Mouse (Mus musculus) embryonic stem cell, embryonic (primary cell): Measurements from ENCODE around the gene Mkln1.

Source experiments
- CTCF ChIA-PET, 4 experiments: fragments of 300-600 bp in 2 of 4; fragments of 350-600 bp in 2 of 4; sonication (Branson Sonifier 250); formaldehyde crosslinking; loops; one replicate each; lab custom pipeline; 2022; ENCODE audit warnings: inconsistent platforms in 2 of 4; lab: Charles Lee
- POLR2A ChIA-PET, 4 experiments: fragments of 300-600 bp in 2 of 4; fragments of 350-600 bp in 2 of 4; sonication (Branson Sonifier 250); formaldehyde crosslinking; loops; one replicate each; lab custom pipeline; 2022; ENCODE audit warnings: antibody characterized with exemption in 4 of 4, inconsistent platforms in 1 of 4; lab: Charles Lee

The Mkln1 gene

DNA sequence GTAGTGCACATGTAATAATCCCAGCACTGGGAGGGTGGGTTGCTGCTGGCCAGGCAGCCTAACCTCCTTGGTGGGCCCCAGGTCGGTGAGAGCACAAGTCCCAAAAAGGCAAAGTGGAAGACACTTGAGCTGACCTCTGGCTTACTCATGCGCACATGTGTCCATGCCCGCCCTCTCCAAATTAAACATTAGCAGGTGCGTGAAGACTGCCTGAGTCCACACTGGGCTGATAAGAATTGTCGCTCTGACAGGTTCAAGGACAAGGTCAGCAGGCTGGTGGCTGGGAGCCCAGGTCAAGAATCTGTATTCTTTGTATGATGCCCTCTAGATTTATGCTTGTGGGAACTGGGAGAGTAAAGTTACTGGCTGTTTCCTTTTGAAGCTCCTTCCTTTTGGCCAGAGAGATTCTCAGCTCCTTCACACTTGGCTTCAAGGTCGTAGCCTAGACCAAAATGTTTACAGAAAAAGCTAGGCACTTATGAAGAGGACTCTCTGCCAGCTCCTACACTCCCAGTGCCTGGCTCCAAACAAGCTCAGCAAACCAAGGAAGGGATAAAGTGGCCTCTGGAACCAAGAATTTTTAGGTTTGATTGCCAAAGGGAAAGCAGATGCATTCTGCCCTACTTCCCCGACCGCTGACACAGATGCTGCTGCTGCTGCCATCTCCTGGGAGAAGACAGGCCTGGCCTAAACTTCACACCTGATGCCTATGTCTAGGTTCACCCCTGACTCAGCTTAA is 8.1 kb upstream of the Mkln1 start:
- POLR2A ChIA-PET, result interaction anchor here (0.6 to 2.8 kb wide), 15 partner anchors 8 to 272 kb away, joined by 3 to 13 read pairs (median 4); partner anchors contain the start of gene Mkln1 (in 2 of the 4)

DNA sequence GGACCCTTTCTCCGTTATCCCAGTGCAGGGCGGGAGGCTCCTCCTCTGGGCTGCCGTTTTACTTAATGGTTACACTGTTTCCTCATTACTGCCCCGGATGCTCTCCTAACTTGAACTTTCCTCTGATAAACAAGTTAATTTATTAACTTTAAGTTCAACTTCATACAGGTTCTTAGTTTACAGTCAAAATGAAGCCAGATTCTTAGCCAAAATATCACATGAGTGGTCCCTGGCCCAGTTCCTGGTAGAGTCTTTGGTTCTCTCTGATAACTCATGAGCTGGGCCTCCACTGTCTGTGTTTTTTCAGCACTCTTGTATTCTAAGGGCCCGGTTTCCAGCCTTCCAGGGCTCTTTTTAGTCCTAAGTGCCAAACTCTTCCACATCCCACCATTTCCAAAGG is 5.7 kb upstream of the Mkln1 start:
- CTCF ChIA-PET, result no interaction called here
- POLR2A ChIA-PET, result interaction anchor here in 2 of 4 experiments (0.6 to 1.3 kb wide), 3 partner anchors 21 to 159 kb away, joined by 3 read pairs; no protein-coding TSS in a partner anchor

More for the DNA sequence above, 8.1 kb upstream of the Mkln1 start:
- CTCF ChIA-PET, result interaction anchor here in 2 of 4 experiments (0.6 to 2.1 kb wide), 6 partner anchors 14 to 917 kb away, joined by 3 to 10 read pairs (median 3); no protein-coding TSS in a partner anchor

DNA sequence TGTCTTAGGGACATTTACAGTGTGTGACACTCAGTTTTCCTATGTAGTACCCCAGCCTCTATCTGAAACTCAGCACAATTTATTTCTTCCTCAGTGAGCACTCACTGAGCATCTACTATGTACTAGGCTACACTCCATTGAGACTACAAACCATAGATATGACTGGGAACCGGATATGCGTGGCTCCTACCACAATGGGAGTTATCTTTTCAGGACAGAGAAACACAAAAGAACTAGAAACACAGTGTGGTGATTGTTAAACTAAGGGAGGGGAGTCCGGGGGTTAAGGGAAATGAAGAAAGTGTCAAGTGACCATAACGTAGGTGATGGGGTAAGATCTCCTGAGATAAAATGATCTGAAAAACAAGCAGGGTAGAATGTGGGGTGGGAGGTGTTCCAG is 2.4 kb upstream of the Mkln1 start:
- CTCF ChIA-PET, result interaction anchor here in 1 of 4 experiments (0.5 kb wide), 1 partner anchor 10 kb away, joined by 3 read pairs; no protein-coding TSS in a partner anchor
- POLR2A ChIA-PET, result interaction anchor here in 2 of 4 experiments (0.9 to 1.0 kb wide), 2 partner anchors 9 to 14 kb away, joined by 3 to 4 read pairs; no protein-coding TSS in a partner anchor

DNA sequence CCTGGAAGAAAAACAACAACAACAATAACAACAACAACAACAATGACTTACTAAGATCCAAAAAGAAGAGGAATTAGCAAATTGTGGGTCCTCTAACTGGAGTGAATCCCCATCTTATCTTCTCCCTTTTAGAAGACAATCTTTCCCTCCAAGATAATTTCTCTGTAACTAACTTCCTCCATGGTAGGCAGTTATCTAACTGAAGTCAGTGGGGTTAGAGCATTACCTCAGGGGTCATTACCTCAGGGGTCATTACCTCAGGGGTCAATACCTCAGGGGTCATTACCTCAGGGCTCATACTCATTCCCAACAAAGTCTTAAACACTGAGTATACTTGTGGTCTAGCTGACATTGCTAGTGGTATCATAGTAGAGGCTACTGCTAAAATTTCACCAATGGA is 1.2 kb upstream of the Mkln1 start:
- POLR2A ChIA-PET, result interaction anchor here in 1 of 4 experiments (0.9 to 1.5 kb wide), 3 partner anchors 13 to 177 kb away, joined by 3 to 9 read pairs (median 3); no protein-coding TSS in a partner anchor
- CTCF ChIA-PET, result interaction anchor here in 1 of 4 experiments (2.0 kb wide), 1 partner anchor 28 kb away, joined by 6 read pairs; no protein-coding TSS in a partner anchor

DNA sequence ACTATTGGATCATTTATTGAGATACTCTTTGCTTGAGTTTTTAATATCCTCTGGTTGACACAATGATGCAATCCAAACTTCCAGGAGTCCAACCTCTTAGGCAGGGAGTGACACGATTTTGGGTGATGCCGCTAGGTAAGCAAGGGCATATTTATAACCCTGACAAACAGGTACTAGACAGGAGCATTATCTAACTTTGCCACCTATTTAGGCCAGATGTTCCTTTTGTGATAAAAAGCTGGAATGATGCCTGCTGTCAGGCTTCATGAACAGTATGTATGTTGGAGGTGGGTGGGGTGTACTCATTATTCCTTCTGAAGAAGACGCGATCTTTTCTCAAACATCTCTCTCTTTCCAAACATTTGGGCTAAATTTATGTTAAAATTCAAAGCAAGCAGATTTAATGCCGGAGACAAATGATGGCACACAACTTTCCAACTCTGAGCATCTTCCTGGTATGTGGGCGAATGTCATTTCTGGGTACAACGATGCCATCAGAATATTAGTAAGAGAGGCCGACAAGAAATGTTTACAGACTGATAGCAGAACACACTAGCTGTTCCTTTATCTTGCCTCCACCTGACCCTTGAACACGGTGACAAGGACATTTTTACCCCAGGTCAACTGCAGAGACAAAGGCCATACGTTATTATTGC is 632 bp upstream of the Mkln1 start:
- POLR2A ChIA-PET, result interaction anchor here (0.6 to 3.1 kb wide), 16 partner anchors 8 to 182 kb away, joined by 3 to 27 read pairs (median 6); no protein-coding TSS in a partner anchor
- CTCF ChIA-PET, result interaction anchor here in 3 of 4 experiments (0.8 to 2.0 kb wide), 3 partner anchors 28 to 151 kb away, joined by 3 to 11 read pairs (median 6); no protein-coding TSS in a partner anchor

- CTCF ChIA-PET, result interaction anchor here in 3 of 4 experiments (0.6 to 2.0 kb wide), 4 partner anchors 30 to 900 kb away, joined by 3 to 6 read pairs (median 4); no protein-coding TSS in a partner anchor
- POLR2A ChIA-PET, result interaction anchor here (0.5 to 3.1 kb wide), 37 partner anchors 8 to 1171 kb away, joined by 3 to 27 read pairs (median 4); no protein-coding TSS in a partner anchor
Observed at GRCm38 (mm10) chr6:31399206-31399549, 643 bp downstream of the Mkln1 start.

GRCm38 (mm10) chr6:31399566-31399965 is 1.0 kb downstream of the Mkln1 start:
- ChIA-PET POLR2A (interaction anchor here (0.5 to 3.1 kb wide), 34 partner anchors 8 to 1171 kb away, joined by 3 to 27 read pairs (median 4); no protein-coding TSS in a partner anchor), CTCF (interaction anchor here in 3 of 4 experiments (0.6 to 2.0 kb wide), 3 partner anchors 30 to 901 kb away, joined by 3 to 6 read pairs (median 4); no protein-coding TSS in a partner anchor)

DNA sequence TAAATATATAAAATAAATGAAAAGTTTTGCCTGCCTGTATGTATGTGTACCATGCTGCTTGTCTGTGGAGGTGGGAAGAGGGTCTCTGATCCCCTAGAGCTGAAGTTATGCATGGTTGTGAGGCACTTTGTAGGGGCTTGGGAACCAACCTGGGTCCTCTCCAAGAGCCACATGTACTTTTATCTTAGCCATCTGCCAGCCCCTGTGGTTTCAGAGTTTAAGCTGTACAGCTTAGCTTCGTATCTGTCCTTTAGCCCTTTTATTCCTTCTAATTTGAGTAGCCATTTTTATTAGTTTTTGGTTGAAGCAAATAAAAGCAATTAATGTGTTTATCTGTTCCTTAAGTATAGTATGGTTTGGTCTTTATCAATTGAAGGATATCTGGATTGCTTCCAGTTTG is 12.5 kb downstream of the Mkln1 start:
- POLR2A ChIA-PET, result interaction anchor here in 1 of 4 experiments (0.6 to 1.0 kb wide), 2 partner anchors 14 to 123 kb away, joined by 3 to 7 read pairs; no protein-coding TSS in a partner anchor
- CTCF ChIA-PET, result no interaction called here

GRCm38 (mm10) chr6:31412487-31412886 is 14.0 kb downstream of the Mkln1 start:
- ChIA-PET POLR2A (interaction anchor here in 1 of 4 experiments (1.2 kb wide), 1 partner anchor 12 kb away, joined by 3 read pairs; no protein-coding TSS in a partner anchor), CTCF (no interaction called here)

- ChIA-PET POLR2A (interaction anchor here in 3 of 4 experiments (0.9 to 1.5 kb wide), 8 partner anchors 10 to 44 kb away, joined by 3 to 6 read pairs (median 3); partner anchors contain the start of gene Mkln1 (in 2 of the 3)), CTCF (no interaction called here)
Observed at GRCm38 (mm10) chr6:31413556-31413955, 15.0 kb downstream of the Mkln1 start.

- POLR2A ChIA-PET, result interaction anchor here in 1 of 4 experiments (1.0 to 1.5 kb wide), 3 partner anchors 15 to 44 kb away, joined by 3 to 6 read pairs (median 3); partner anchors contain the start of gene Mkln1
Observed at GRCm38 (mm10) chr6:31414303-31414702, 15.8 kb downstream of the Mkln1 start.

GRCm38 (mm10) chr6:31425428-31425827 is 26.9 kb downstream of the Mkln1 start:
- ChIA-PET CTCF (no interaction called here), POLR2A (no interaction called here)

More at GRCm38 (mm10) chr6:31414303-31414702, 15.8 kb downstream of the Mkln1 start:
- CTCF ChIA-PET, result no interaction called here

DNA sequence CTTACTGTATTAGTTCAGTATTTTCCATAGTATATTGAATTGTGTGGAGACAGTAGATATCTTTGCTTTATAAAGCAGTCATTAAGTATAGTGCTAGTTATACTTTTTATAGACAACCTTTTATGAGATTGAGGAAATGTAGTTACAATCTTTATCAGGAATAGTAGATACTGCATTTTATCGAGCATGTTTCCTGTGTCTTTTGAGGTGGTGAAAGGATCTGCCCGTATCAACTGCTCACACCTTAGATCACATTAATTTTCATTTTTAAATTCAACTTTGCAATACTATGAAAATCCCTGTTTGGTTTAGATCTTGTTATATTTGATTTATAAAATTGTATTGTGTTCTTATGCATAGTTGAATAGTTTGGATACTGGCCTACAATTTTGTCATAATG is 38.7 kb downstream of the Mkln1 start:
- POLR2A ChIA-PET, result no interaction called here
- CTCF ChIA-PET, result no interaction called here

DNA sequence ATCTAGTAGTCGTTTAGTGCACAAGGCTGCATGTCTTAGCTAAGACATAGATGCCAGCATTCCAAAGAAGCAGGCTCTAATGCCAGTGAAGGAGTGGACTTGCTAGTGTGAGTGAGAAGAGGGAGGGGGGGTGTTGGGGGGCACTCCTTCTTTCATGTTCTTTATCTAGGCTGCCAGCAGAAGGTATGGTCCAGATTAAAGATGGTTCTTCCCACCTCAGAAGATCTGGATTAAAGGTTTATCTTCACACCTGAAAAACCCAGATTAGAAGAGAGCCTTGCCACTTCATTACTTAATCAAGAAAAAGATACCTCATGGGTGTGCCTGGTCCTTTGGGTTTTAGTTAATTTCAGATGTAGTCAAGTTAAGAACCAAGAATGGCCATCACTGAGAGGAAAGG is 46.7 kb downstream of the Mkln1 start:
- CTCF ChIA-PET, result no interaction called here
- POLR2A ChIA-PET, result interaction anchor here in 1 of 4 experiments (1.8 kb wide), 1 partner anchor 13 kb away, joined by 4 read pairs; no protein-coding TSS in a partner anchor

GRCm38 (mm10) chr6:31453735-31454134 is 55.2 kb downstream of the Mkln1 start:
- CTCF ChIA-PET, result no interaction called here
- POLR2A ChIA-PET, result interaction anchor here in 1 of 4 experiments (1.3 kb wide), 1 partner anchor 8 kb away, joined by 3 read pairs; no protein-coding TSS in a partner anchor

DNA sequence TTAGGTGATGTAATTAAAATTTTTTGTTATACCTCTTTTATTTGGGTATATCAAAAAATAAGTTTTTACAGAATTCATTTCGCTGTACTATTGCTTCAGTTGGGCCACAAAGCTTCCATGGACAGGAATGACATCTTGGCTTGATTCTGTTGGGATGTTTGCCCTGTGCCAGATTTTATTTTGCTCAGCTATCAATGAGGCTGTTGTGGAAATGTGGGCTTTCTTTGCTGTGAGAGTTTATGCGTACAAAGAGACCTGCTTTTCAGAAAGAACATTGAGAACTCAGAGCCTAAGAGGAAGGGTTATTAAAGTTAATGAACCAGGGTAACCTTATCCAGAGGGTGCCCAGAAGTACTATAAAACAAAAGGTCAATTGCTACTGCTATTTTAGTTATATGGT is 56.8 kb downstream of the Mkln1 start:
- POLR2A ChIA-PET, result interaction anchor here in 1 of 4 experiments (1.1 kb wide), 1 partner anchor 13 kb away, joined by 3 read pairs; no protein-coding TSS in a partner anchor
- CTCF ChIA-PET, result no interaction called here

GRCm38 (mm10) chr6:31456988-31457387 is 58.5 kb downstream of the Mkln1 start:
- CTCF ChIA-PET, result no interaction called here
- POLR2A ChIA-PET, result interaction anchor here in 1 of 4 experiments (1.1 kb wide), 1 partner anchor 21 kb away, joined by 3 read pairs; no protein-coding TSS in a partner anchor

GRCm38 (mm10) chr6:31469431-31469830 is 70.9 kb downstream of the Mkln1 start:
- ChIA-PET CTCF (interaction anchor here in 2 of 4 experiments (1.4 to 1.6 kb wide), 2 partner anchors 9 kb away, joined by 4 to 5 read pairs; no protein-coding TSS in a partner anchor), POLR2A (interaction anchor here in 1 of 4 experiments (1.0 kb wide), 1 partner anchor 11 kb away, joined by 3 read pairs; no protein-coding TSS in a partner anchor)
